Mouse (Mus musculus) liver, embryonic 11.5 days (tissue): ENCODE data around the gene Nectin1. TPM values are rescaled to one million over a fixed set of nuclear protein-coding genes. Genes with fewer than 3 reads are reported as not detected.

Source experiments
- ATAC-seq: fragments of 200-750 bp; cut with Nextera tagmentation; replicated peaks from 2 replicates; pipeline ENCODE4 v1.8.0; 2017; ENCODE audit warnings: moderate number of reproducible peaks, mild to moderate bottlenecking, moderate TSS enrichment, moderate library complexity; ENCODE audit not compliant: low FRiP score
- DNase-seq: peaks from one replicate; pipeline ENCODE4 v3.0.0-alpha.2; 2017; ENCODE audit warnings: low spot score
- H3K27ac ChIP-seq: fragments of 300-500 bp; sonication (generic); 2 replicates; pipeline ENCODE4 v1.5.1; 2014; ENCODE audit warnings: mild to moderate bottlenecking, low read depth, low read length, control low read depth
- H3K27me3 ChIP-seq: fragments of 300-500 bp; sonication (generic); replicated peaks from 2 replicates; pipeline ENCODE4 v1.6.1; 2014; ENCODE audit warnings: low read length, mixed read lengths; ENCODE audit not compliant: control insufficient read depth, insufficient read depth
- H3K36me3 ChIP-seq: fragments of 300-500 bp; sonication (generic); 2 replicates; pipeline ENCODE4 v1.6.1; 2014; ENCODE audit warnings: mild to moderate bottlenecking, low read length, moderate library complexity, mixed read lengths; ENCODE audit not compliant: control insufficient read depth, insufficient read depth
- H3K4me1 ChIP-seq: fragments of 300-500 bp; sonication (generic); replicated peaks from 2 replicates; pipeline ENCODE4 v1.6.1; 2014; ENCODE audit warnings: low read length, mixed read lengths; ENCODE audit not compliant: control insufficient read depth, insufficient read depth
- H3K4me2 ChIP-seq: fragments of 300-500 bp; sonication (generic); 2 replicates; pipeline ENCODE4 v1.6.1; 2014; ENCODE audit warnings: mild to moderate bottlenecking, control low read depth, moderate library complexity
- H3K4me3 ChIP-seq: fragments of 300-500 bp; sonication (generic); 2 replicates; pipeline ENCODE4 v1.5.1; 2014; ENCODE audit warnings: low read depth, low read length, control low read depth
- H3K9ac ChIP-seq: fragments of 300-500 bp; sonication (generic); 2 replicates; pipeline ENCODE4 v1.6.1; 2014; ENCODE audit warnings: low read depth, low read length, control low read depth
- H3K9me3 ChIP-seq: fragments of 300-500 bp; sonication (generic); 2 replicates; pipeline ENCODE4 v1.6.1; 2016; ENCODE audit warnings: low read length, inconsistent platforms, mixed read lengths; ENCODE audit not compliant: control insufficient read depth
- WGBS: fragments of 180-500 bp; shearing (Covaris S2); extraction: QIAGEN DNeasy Blood & Tissue Kit; methylation state at CpG from one replicate; pipeline ENCODE4 v1.1.7; 2014; 5-methylcytosine and 5-hydroxymethylcytosine counted together
- polyA plus RNA-seq: library from polyadenylated mRNA; unstranded; fragments of >200 nt; fragmentation: Nextera tagmentation; extraction: Ambion mirVana; gene quantifications from 2 replicates; pipeline ENCODE4 v1.2.1, GENCODE M21; 2014

Nectin1 gene
- polyA plus RNA-seq, 1 experiment from 2014 or later: 2.6 TPM

GRCm38 (mm10) chr9:43796031-43796430 is 52.2 kb downstream of the Nectin1 start:
- Histone ChIP-seq H3K27ac (no peak overlapping the region), H3K4me2 (no peak overlapping the region), H3K4me3 (no peak overlapping the region), H3K27me3 (no peaks in the 10 kb centered on the region), H3K36me3 (no peaks in the 10 kb centered on the region), H3K4me1 (no peaks in the 10 kb centered on the region), H3K9ac (no peak overlapping the region), H3K9me3 (no peaks in the 10 kb centered on the region)
- DNase-seq: no peak
- WGBS: 84% methylated on average over 3 of the region's 3 CpGs
- ATAC-seq: no peak

GRCm38 (mm10) chr9:43796841-43797740 is 53.3 kb downstream of the Nectin1 start:
- Histone ChIP-seq H3K27me3 (no peaks in the 10 kb centered on the region), H3K9ac (no peak overlapping the region), H3K4me1 (no peaks in the 10 kb centered on the region), H3K4me2 (no peak overlapping the region), H3K4me3 (no peak overlapping the region), H3K27ac (no peak overlapping the region), H3K36me3 (no peaks in the 10 kb centered on the region), H3K9me3 (no peaks in the 10 kb centered on the region)
- ATAC-seq (no peak), DNase-seq (no peak)
- WGBS: 77% methylated on average over 11 of the region's 11 CpGs

GRCm38 (mm10) chr9:43797746-43798145 is 54.0 kb downstream of the Nectin1 start:
- Histone ChIP-seq H3K36me3 (no peaks in the 10 kb centered on the region), H3K9ac (no peak overlapping the region), H3K4me1 (no peaks in the 10 kb centered on the region), H3K4me3 (no peak overlapping the region), H3K27me3 (no peaks in the 10 kb centered on the region), H3K27ac (no peak overlapping the region), H3K4me2 (no peak overlapping the region), H3K9me3 (no peaks in the 10 kb centered on the region)
- ATAC-seq: no peak
- 73% methylated on average over 7 of the region's 7 CpGs for WGBS
- DNase-seq: no peak

- Histone ChIP-seq H3K27ac (no peak overlapping the region), H3K9me3 (no peaks in the 10 kb centered on the region), H3K27me3 (no peaks in the 10 kb centered on the region), H3K4me3 (no peak overlapping the region), H3K9ac (no peak overlapping the region), H3K4me1 (no peaks in the 10 kb centered on the region), H3K36me3 (no peaks in the 10 kb centered on the region), H3K4me2 (no peak overlapping the region)
- ATAC-seq: no peak
- DNase-seq: no peak
- 76% methylated on average over 2 of the region's 2 CpGs for WGBS
Observed at GRCm38 (mm10) chr9:43800525-43800924, 56.7 kb downstream of the Nectin1 start.

GRCm38 (mm10) chr9:43801911-43802310 is 58.1 kb downstream of the Nectin1 start:
- Histone ChIP-seq H3K4me2 (no peak overlapping the region), H3K9me3 (no peaks in the 10 kb centered on the region), H3K27ac (no peak overlapping the region), H3K9ac (no peak overlapping the region), H3K27me3 (no peaks in the 10 kb centered on the region), H3K4me1 (no peaks in the 10 kb centered on the region), H3K4me3 (no peak overlapping the region), H3K36me3 (no peaks in the 10 kb centered on the region)
- DNase-seq: peak; percentile 50
- WGBS: 30% methylated on average over 5 of the region's 5 CpGs
- ATAC-seq: peak; percentile 49; the same call in 1 of the 2 replicates

GRCm38 (mm10) chr9:43807565-43807964 is 63.8 kb downstream of the Nectin1 start:
- Histone ChIP-seq H3K27me3 (no peaks in the 10 kb centered on the region), H3K4me2 (no peak overlapping the region), H3K9ac (no peak overlapping the region), H3K36me3 (no peaks in the 10 kb centered on the region), H3K27ac (no peak overlapping the region), H3K4me1 (no peaks in the 10 kb centered on the region), H3K4me3 (no peak overlapping the region), H3K9me3 (no peaks in the 10 kb centered on the region)
- ATAC-seq (no peak), DNase-seq (no peak)
- WGBS: 33% methylated on average over 6 of the region's 6 CpGs

- Histone ChIP-seq H3K27me3 (no peaks in the 10 kb centered on the region), H3K9me3 (no peaks in the 10 kb centered on the region), H3K4me1 (no peaks in the 10 kb centered on the region), H3K4me3 (no peak overlapping the region), H3K9ac (no peak overlapping the region), H3K4me2 (no peak overlapping the region), H3K27ac (no peak overlapping the region), H3K36me3 (no peaks in the 10 kb centered on the region)
- DNase-seq (no peak), ATAC-seq (no peak)
- 22% methylated on average over 4 of the region's 4 CpGs for WGBS
Observed at GRCm38 (mm10) chr9:43808099-43808498, 64.3 kb downstream of the Nectin1 start.

- no peak for ATAC-seq
- WGBS: 35% methylated on average over 7 of the region's 7 CpGs
Observed at GRCm38 (mm10) chr9:43808546-43808945, 64.8 kb downstream of the Nectin1 start.

GRCm38 (mm10) chr9:43813156-43813555 is 69.4 kb downstream of the Nectin1 start:
- Histone ChIP-seq H3K4me1 (no peaks in the 10 kb centered on the region), H3K27me3 (no peaks in the 10 kb centered on the region), H3K27ac (no peak overlapping the region), H3K4me2 (no peak overlapping the region), H3K36me3 (no peaks in the 10 kb centered on the region), H3K9ac (no peak overlapping the region), H3K9me3 (no peaks in the 10 kb centered on the region), H3K4me3 (no peak overlapping the region)
- DNase-seq (no peak), ATAC-seq (no peak)
- WGBS: 54% methylated on average over 2 of the region's 2 CpGs

More at GRCm38 (mm10) chr9:43808546-43808945, 64.8 kb downstream of the Nectin1 start:
- H3K4me1 ChIP-seq: no peaks in the 10 kb centered on the region
- H3K4me3 ChIP-seq: no peak overlapping the region
- no peak overlapping the region for H3K4me2 ChIP-seq
- no peaks in the 10 kb centered on the region for H3K27me3 ChIP-seq
- H3K9ac ChIP-seq: no peak overlapping the region
- no peaks in the 10 kb centered on the region for H3K36me3 ChIP-seq
- no peak for DNase-seq
- H3K27ac ChIP-seq: no peak overlapping the region; the same call in 1 of the 2 replicates
- H3K9me3 ChIP-seq: no peaks in the 10 kb centered on the region
